Mouse (Mus musculus) heart, postnatal 0 days (tissue): ENCODE measurements around the gene Casq1. TPM values are rescaled to one million over a fixed set of nuclear protein-coding genes. Genes with fewer than 3 reads are reported as not detected.

Experiments
- ATAC-seq: fragments of 200-750 bp; cut with Nextera tagmentation; 2 replicates; pipeline ENCODE4 v1.8.0; 2017; ENCODE audit warnings: low read depth, moderate number of reproducible peaks, moderate library complexity; ENCODE audit not compliant: insufficient read depth
- DNase-seq: peaks from one replicate; pipeline ENCODE4 v3.0.0-alpha.2; 2016; ENCODE audit warnings: low spot score
- H3K27ac ChIP-seq: fragments of 300-500 bp; sonication (generic); 2 replicates; pipeline ENCODE4 v1.5.1; 2014; ENCODE audit warnings: low read depth, mild to moderate bottlenecking
- H3K27me3 ChIP-seq: fragments of 300-500 bp; sonication (generic); 2 replicates; pipeline ENCODE4 v1.6.1; 2014; ENCODE audit warnings: low read length, mixed read lengths; ENCODE audit not compliant: control insufficient read depth, insufficient read depth
- H3K36me3 ChIP-seq: fragments of 300-500 bp; sonication (generic); replicated peaks from 2 replicates; pipeline ENCODE4 v1.6.1; 2014; ENCODE audit warnings: low read length, mixed read lengths; ENCODE audit not compliant: control insufficient read depth, insufficient read depth
- H3K4me1 ChIP-seq: fragments of 300-500 bp; sonication (generic); 2 replicates; pipeline ENCODE4 v1.6.1; 2014; ENCODE audit warnings: antibody characterized with exemption; ENCODE audit not compliant: control insufficient read depth, insufficient read depth
- H3K4me2 ChIP-seq: fragments of 300-500 bp; sonication (generic); 2 replicates; pipeline ENCODE4 v1.6.1; 2014; ENCODE audit warnings: low read depth, mild to moderate bottlenecking, low read length, moderate library complexity
- H3K4me3 ChIP-seq: fragments of 300-500 bp; sonication (generic); 2 replicates; pipeline ENCODE4 v1.5.1; 2014; ENCODE audit warnings: low read depth, low read length
- H3K9ac ChIP-seq: fragments of 300-500 bp; sonication (generic); replicated peaks from 2 replicates; pipeline ENCODE4 v1.6.1; 2014; ENCODE audit warnings: low read depth, low read length, mixed read lengths
- H3K9me3 ChIP-seq: fragments of 300-500 bp; sonication (generic); replicated peaks from 2 replicates; pipeline ENCODE4 v1.6.1; 2016; ENCODE audit warnings: low read length; ENCODE audit not compliant: control insufficient read depth
- CTCF ChIP-seq: IDR thresholded peaks from 2 replicates; pipeline ENCODE4 v1.5.1; 2016; ENCODE audit warnings: antibody characterized with exemption, control low read depth, low read depth
- EP300 ChIP-seq: IDR thresholded peaks from 2 replicates; pipeline ENCODE4 v1.6.1; 2016; ENCODE audit warnings: antibody characterized with exemption, low read depth
- WGBS: fragments of 180-500 bp; shearing (Covaris S2); extraction: QIAGEN DNeasy Blood & Tissue Kit; methylation state at CpG from one replicate; pipeline ENCODE4 v1.1.7; 2014; 5-methylcytosine and 5-hydroxymethylcytosine counted together
- polyA plus RNA-seq: library from polyadenylated mRNA; unstranded; fragments of >200 nt; fragmentation: Nextera tagmentation; extraction: Ambion mirVana; gene quantifications from 2 replicates; pipeline ENCODE4 v1.2.1, GENCODE M21; 2015
- total RNA-seq: library from RNA; depleted of rRNA; stranded (reverse); fragments of >200 nt; gene quantifications from 2 replicates; pipeline ENCODE4 v1.2.3, GENCODE M21; 2014; ENCODE audit warnings: low replicate concordance; rRNA removed

Casq1 gene
- total and polyA plus RNA-seq, 2 experiments from 2014 or later = 61.2 to 65.0 TPM

- H3K9ac ChIP-seq = 0 out of 2 replicates have a peak overlapping the region, but pooled peaks have one; percentile 33
- H3K27me3 ChIP-seq = no peaks in the 10 kb centered on the region
- DNase-seq = no peak
These were observed 56.7 kb downstream of the Casq1 start for GRCm38 (mm10) chr1:172162959-172163358.

GRCm38 (mm10) chr1:172162009-172162408 is 57.7 kb downstream of the Casq1 start:
- Histone ChIP-seq H3K27me3 (no peaks in the 10 kb centered on the region), H3K27ac (no peak overlapping the region), H3K4me2 (no peak overlapping the region), H3K4me1 (peaks cover 15% of the 10 kb centered on the region), H3K9me3 (no peaks in the 10 kb centered on the region), H3K4me3 (no peak overlapping the region), H3K36me3 (peaks cover 29% of the 10 kb centered on the region), H3K9ac (no peak overlapping the region)
- no peak for TF ChIP-seq EP300
- peak; percentile 65 for TF ChIP-seq CTCF
- DNase-seq (peak; percentile 52), ATAC-seq (peak; percentile 47; the same call in 1 of the 2 replicates)
- WGBS = 90% methylated on average over 1 of the region's 1 CpGs

More at GRCm38 (mm10) chr1:172162959-172163358, 56.7 kb downstream of the Casq1 start:
- peaks cover 38% of the 10 kb centered on the region for H3K36me3 ChIP-seq
- H3K27ac ChIP-seq = no peak overlapping the region
- peaks cover 15% of the 10 kb centered on the region for H3K4me1 ChIP-seq
- H3K4me3 ChIP-seq = no peak overlapping the region
- H3K9me3 ChIP-seq = no peaks in the 10 kb centered on the region
- 89% methylated on average over 6 of the region's 6 CpGs for WGBS
- no peak overlapping the region for H3K4me2 ChIP-seq
- TF ChIP-seq EP300 = no peak
- no peak for TF ChIP-seq CTCF
- no peak for ATAC-seq

- Histone ChIP-seq H3K9ac (no peak overlapping the region; the same call in 1 of the 2 replicates), H3K4me3 (no peak overlapping the region), H3K9me3 (no peaks in the 10 kb centered on the region), H3K27ac (peak overlapping the region; percentile 83), H3K4me2 (peak overlapping the region; percentile 25), H3K27me3 (no peaks in the 10 kb centered on the region), H3K4me1 (peaks cover 15% of the 10 kb centered on the region), H3K36me3 (peaks cover 27% of the 10 kb centered on the region)
- TF ChIP-seq EP300 (0 out of 2 replicates have a peak, but pooled peaks have one; percentile 16), CTCF (no peak)
- DNase-seq (peak; percentile 62), ATAC-seq (peak; percentile 76; the same call in 1 of the 2 replicates)
These were observed 59.2 kb downstream of the Casq1 start for GRCm38 (mm10) chr1:172160508-172160907.

- no peak overlapping the region for H3K4me3 ChIP-seq
- no peaks in the 10 kb centered on the region for H3K27me3 ChIP-seq
- 21% methylated on average over 4 of the region's 4 CpGs for WGBS
These were observed 59.7 kb downstream of the Casq1 start for GRCm38 (mm10) chr1:172159970-172160369.

More at GRCm38 (mm10) chr1:172159970-172160369, 59.7 kb downstream of the Casq1 start:
- DNase-seq = no peak
- TF ChIP-seq EP300 (no peak), CTCF (no peak)
- Histone ChIP-seq H3K36me3 (peaks cover 27% of the 10 kb centered on the region), H3K9ac (no peak overlapping the region), H3K9me3 (no peaks in the 10 kb centered on the region), H3K4me1 (peaks cover 15% of the 10 kb centered on the region), H3K27ac (peak overlapping the region; percentile 83), H3K4me2 (0 out of 2 replicates have a peak overlapping the region, but pooled peaks have one; percentile 25)
- ATAC-seq = no peak

Other genes starting within 250 kb of the Casq1 start
- gene Vangl2, start 191.4 kb downstream of the Casq1 start, total RNA-seq = 11.2 and 11.4 TPM in 2 replicates
- gene Vangl2, start 191.4 kb downstream of the Casq1 start, polyA plus RNA-seq = 4.7 and 5.2 TPM in 2 replicates
- gene Nhlh1, start 162.3 kb downstream of the Casq1 start, total RNA-seq = not detected in 2 replicates
- not detected in 2 replicates for gene Nhlh1, start 162.3 kb downstream of the Casq1 start, polyA plus RNA-seq
- gene Copa, start 137.3 kb downstream of the Casq1 start, total RNA-seq = 148 and 174 TPM in 2 replicates
- 101 and 102 TPM in 2 replicates for gene Copa, start 137.3 kb downstream of the Casq1 start, polyA plus RNA-seq
- gene Ncstn, start 137.1 kb downstream of the Casq1 start, total RNA-seq = 53.4 and 87.3 TPM in 2 replicates
- 63.9 and 68.1 TPM in 2 replicates for gene Ncstn, start 137.1 kb downstream of the Casq1 start, polyA plus RNA-seq
- gene Pex19, start 93.1 kb downstream of the Casq1 start, total RNA-seq = 157 and 250 TPM in 2 replicates
- 155 and 161 TPM in 2 replicates for gene Pex19, start 93.1 kb downstream of the Casq1 start, polyA plus RNA-seq
- gene Dcaf8, start 71.8 kb downstream of the Casq1 start, total RNA-seq = 119 and 129 TPM in 2 replicates
- 116 and 119 TPM in 2 replicates for gene Dcaf8, start 71.8 kb downstream of the Casq1 start, polyA plus RNA-seq
- 78.3 and 105 TPM in 2 replicates for gene Pea15a, start 13.1 kb downstream of the Casq1 start, total RNA-seq
- gene Pea15a, start 13.1 kb downstream of the Casq1 start, polyA plus RNA-seq = 99.2 and 99.3 TPM in 2 replicates
- gene Atp1a4, start 38.5 kb upstream of the Casq1 start, total RNA-seq = not detected in 2 replicates
- 0.07 TPM in 2 replicates for gene Atp1a4, start 38.5 kb upstream of the Casq1 start, polyA plus RNA-seq
- gene Igsf8, start 41.8 kb upstream of the Casq1 start, total RNA-seq = 22.1 and 30.8 TPM in 2 replicates
- 11.4 and 12.6 TPM in 2 replicates for gene Igsf8, start 41.8 kb upstream of the Casq1 start, polyA plus RNA-seq
- gene Atp1a2, start 78.2 kb upstream of the Casq1 start, total RNA-seq = 130 and 131 TPM in 2 replicates
- gene Atp1a2, start 78.2 kb upstream of the Casq1 start, polyA plus RNA-seq = 27.1 and 29.0 TPM in 2 replicates
- gene Kcnj9, start 109.5 kb upstream of the Casq1 start, total RNA-seq = not detected in 2 replicates
- not detected in 2 replicates for gene Kcnj9, start 109.5 kb upstream of the Casq1 start, polyA plus RNA-seq
- not detected in 2 replicates for gene Kcnj10, start 121.3 kb upstream of the Casq1 start, total RNA-seq
- 0.03 TPM in 1 of 2 replicates, not detected in the other for gene Kcnj10, start 121.3 kb upstream of the Casq1 start, polyA plus RNA-seq
- gene Pigm, start 156.7 kb upstream of the Casq1 start, total RNA-seq = 13.8 and 14.8 TPM in 2 replicates
- 2.1 and 2.2 TPM in 2 replicates for gene Pigm, start 156.7 kb upstream of the Casq1 start, polyA plus RNA-seq